Mouse (Mus musculus): ENCODE results near the gene Tmem164. TPM values are rescaled to one million over a fixed set of nuclear protein-coding genes. Genes with fewer than 3 reads are reported as not detected.

The Tmem164 gene
- polyA plus RNA-seq, 1 experiment from 2014 or later = 77.6 TPM

DNA sequence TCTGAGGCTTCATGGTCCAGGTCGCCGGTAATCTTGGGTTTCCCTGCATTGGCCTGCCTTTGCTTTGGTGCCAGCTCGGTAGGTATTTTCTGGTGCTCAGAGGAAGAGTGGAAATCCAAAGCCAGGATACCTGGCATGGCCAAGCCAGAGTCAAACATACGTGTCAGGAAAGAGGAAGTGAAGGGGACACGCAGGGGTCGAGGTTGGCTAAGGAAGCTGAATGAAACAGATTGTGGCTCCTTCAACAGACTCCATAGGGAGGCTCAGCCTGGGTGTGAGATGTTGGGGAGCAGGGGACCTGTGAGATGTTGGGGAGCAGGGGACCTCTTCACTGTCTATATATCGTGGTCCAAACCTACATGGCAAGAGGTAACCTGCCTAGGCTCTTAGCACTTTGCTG lies 155.2 kb downstream of the Tmem164 start:
- Histone ChIP-seq H3K4me3 (no peak overlapping the region), H3K4me1 (peaks cover 5% of the 10 kb centered on the region; the same call in 1 of the 2 replicates), H3K36me3 (replicated peaks) (peaks cover 35% of the 10 kb centered on the region), H3K27ac (replicated peaks) (no peak overlapping the region), H3K9me3 (no peaks in the 10 kb centered on the region), H3K27me3 (replicated peaks; ENCODE audit: low read depth, poor library complexity, severe bottlenecking) (peaks cover 92% of the 10 kb centered on the region)
- 91% methylated on average over 7 of the region's 7 CpGs for WGBS
- DNase-seq (ENCODE audit: low spot score) = no peak

DNA sequence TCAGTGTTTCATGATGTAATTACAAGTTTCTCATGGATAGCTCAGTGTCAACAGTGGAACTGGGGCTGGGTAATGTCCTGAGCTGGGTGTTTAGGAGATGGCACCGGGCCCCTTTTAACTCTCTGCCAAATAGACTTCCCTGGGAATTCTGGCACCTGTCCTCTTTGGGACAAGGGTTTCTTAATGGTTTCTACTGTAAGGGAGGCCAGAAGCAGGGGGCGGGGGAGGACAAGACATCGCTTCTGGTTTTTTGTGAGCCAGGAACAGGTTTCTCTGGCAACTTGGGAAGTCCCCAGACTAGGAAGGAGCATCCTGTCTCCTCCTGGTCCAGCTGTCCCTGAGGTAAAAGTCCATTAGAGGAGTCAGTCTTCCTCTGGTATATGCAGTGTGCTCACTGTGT lies 156.1 kb downstream of the Tmem164 start:
- DNase-seq (ENCODE audit: low spot score) = no peak
- 94% methylated on average over 3 of the region's 3 CpGs for WGBS
- no peak overlapping the region for H3K4me3 ChIP-seq
- peaks cover 41% of the 10 kb centered on the region for H3K36me3 ChIP-seq (replicated peaks)
- H3K4me1 ChIP-seq = peaks cover 5% of the 10 kb centered on the region; the same call in 1 of the 2 replicates
- H3K9me3 ChIP-seq = no peaks in the 10 kb centered on the region
- peaks cover 93% of the 10 kb centered on the region for H3K27me3 ChIP-seq (replicated peaks; ENCODE audit: low read depth, poor library complexity, severe bottlenecking)
- H3K27ac ChIP-seq (replicated peaks) = no peak overlapping the region

DNA sequence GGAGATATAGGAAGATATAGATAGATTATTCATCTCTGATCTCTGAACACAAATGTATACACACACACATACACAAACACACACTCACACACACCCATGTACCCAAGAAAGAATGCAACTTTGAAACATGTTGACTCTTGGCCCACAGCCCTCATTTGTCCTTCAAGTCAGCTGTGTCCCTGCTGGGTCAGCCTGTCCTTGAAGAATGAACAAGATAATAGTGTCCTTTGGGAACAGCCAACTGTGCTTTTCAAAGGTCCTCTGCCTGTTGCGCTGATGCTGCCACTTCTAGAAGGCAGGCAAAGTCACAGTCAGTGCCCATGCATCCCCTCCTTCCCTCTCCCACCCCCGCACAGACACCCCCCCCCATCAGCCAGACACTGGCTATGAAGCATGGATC lies 157.6 kb downstream of the Tmem164 start:
- Histone ChIP-seq H3K36me3 (replicated peaks) (peaks cover 34% of the 10 kb centered on the region), H3K27ac (replicated peaks) (no peak overlapping the region), H3K4me1 (no peaks in the 10 kb centered on the region), H3K27me3 (replicated peaks; ENCODE audit: low read depth, poor library complexity, severe bottlenecking) (peaks cover 82% of the 10 kb centered on the region), H3K9me3 (no peaks in the 10 kb centered on the region), H3K4me3 (no peak overlapping the region)
- 76% methylated on average over 2 of the region's 2 CpGs for WGBS
- DNase-seq (ENCODE audit: low spot score) = no peak

DNA sequence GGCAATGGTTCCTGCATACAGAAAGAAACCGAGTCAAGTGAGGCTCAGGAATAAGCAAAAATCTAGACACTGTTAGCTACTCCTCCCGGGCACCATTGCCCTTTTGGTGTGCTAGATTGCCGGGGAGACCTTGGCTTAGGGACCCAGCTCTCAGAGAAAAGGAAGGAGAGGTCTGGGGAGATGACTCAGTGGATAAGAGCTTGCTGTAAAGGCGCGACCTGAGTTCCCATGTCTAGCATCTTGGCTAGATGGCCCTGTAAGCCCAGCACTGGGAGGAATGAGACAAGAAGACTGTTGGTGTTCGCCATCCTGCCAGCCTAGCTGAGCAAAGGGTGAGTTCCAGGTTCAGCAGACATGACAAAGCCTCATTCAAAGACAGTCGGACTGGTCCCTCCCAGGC lies 158.2 kb downstream of the Tmem164 start:
- Histone ChIP-seq H3K36me3 (replicated peaks) (peaks cover 30% of the 10 kb centered on the region), H3K27me3 (replicated peaks; ENCODE audit: low read depth, poor library complexity, severe bottlenecking) (peaks cover 76% of the 10 kb centered on the region), H3K4me1 (no peaks in the 10 kb centered on the region), H3K9me3 (no peaks in the 10 kb centered on the region), H3K4me3 (no peak overlapping the region), H3K27ac (replicated peaks) (no peak overlapping the region)
- no peak for DNase-seq (ENCODE audit: low spot score)
- 84% methylated on average over 7 of the region's 7 CpGs for WGBS

DNA sequence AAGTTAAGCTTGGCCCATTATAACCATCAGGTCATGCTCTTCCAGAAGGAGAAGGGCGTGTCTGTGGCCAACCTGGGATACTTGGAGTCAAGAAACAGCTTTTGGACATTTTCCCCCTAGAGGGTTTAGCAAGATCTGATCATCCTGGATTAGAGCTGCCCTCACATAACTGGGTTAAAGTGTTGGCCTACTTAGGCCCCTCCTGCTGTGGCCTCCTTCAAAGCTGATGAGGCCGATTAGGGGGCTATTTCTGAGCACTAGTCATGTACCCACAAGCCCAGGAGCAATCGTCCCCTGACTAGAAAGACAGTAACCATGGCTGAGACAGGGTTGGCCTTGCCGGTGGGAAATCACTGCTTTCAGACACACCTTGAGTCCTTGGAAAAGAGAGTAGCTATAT lies 160.7 kb downstream of the Tmem164 start:
- Histone ChIP-seq H3K27me3 (replicated peaks; ENCODE audit: low read depth, poor library complexity, severe bottlenecking) (peaks cover 68% of the 10 kb centered on the region), H3K27ac (replicated peaks) (no peak overlapping the region), H3K4me3 (no peak overlapping the region), H3K36me3 (replicated peaks) (peaks cover 7% of the 10 kb centered on the region), H3K9me3 (no peaks in the 10 kb centered on the region), H3K4me1 (no peaks in the 10 kb centered on the region)
- no peak for DNase-seq (ENCODE audit: low spot score)
- 88% methylated on average over 4 of the region's 4 CpGs for WGBS

DNA sequence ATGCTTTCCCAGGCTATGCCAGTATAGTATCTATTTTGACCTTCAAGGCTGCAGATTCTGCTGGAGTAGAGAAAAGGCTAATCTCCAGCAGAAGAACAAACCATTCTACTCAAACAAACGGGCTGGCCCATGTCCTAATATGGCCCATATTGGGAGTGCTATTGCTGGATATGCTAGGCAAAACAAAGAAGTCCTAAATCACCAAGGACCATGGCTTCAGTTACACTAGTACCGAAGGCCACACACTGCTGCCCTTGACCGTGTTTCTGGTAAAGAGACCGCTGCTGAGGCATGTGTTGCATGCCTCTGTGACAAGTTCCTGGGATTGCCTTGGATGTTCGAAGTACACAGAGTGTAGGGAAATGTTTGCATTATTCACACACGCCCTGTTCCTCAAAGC lies 165.1 kb downstream of the Tmem164 start:
- no peak for DNase-seq (ENCODE audit: low spot score)
- Histone ChIP-seq H3K9me3 (no peaks in the 10 kb centered on the region), H3K4me1 (no peaks in the 10 kb centered on the region), H3K36me3 (replicated peaks) (peaks cover 7% of the 10 kb centered on the region), H3K27me3 (replicated peaks; ENCODE audit: low read depth, poor library complexity, severe bottlenecking) (peaks cover 57% of the 10 kb centered on the region), H3K4me3 (no peak overlapping the region), H3K27ac (replicated peaks) (no peak overlapping the region)
- 91% methylated on average over 6 of the region's 6 CpGs for WGBS

DNA sequence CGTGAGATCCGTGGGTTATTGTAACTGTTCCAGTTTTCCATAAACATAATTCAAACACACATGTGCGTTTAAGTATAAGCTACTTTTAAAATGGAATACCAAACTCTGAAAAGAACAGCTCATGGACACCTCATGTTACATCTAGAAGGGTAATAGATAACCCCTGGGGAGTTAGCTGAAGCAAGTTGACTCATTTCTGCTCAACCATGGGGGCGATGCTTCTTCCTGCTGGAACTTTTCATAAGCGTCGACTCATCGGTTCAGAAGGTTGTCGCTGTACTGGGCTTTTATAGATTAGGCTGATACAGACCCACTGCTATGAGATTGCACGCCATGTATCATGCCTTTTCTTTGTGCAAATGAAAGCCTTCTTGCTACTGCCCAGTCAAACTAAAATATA lies 166.8 kb downstream of the Tmem164 start:
- H3K4me1 ChIP-seq = no peaks in the 10 kb centered on the region
- WGBS = 96% methylated on average over 9 of the region's 9 CpGs
- H3K27ac ChIP-seq (replicated peaks) = no peak overlapping the region
- peaks cover 55% of the 10 kb centered on the region for H3K27me3 ChIP-seq (replicated peaks; ENCODE audit: low read depth, poor library complexity, severe bottlenecking)
- no peak for DNase-seq (ENCODE audit: low spot score)
- H3K36me3 ChIP-seq (replicated peaks) = no peaks in the 10 kb centered on the region
- no peak overlapping the region for H3K4me3 ChIP-seq
- H3K9me3 ChIP-seq = no peaks in the 10 kb centered on the region

DNA sequence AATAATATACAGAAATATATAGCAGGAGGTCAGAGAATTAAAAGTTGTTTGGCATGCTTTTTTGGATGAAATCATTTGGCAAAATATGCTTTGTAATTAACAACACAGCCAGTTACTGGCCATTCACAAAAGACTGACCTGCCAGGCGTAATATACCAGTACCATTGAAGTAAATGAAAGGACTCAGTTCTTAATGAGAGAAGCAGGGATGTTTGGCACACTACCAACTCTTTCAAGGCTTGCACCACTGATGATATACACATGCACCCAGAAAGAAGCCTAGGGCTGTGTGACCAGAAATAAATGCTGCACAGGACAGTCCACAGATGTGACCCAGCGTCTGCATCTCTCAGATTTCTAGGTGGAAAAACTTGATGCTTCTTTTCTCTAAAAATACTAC lies 188.6 kb downstream of the Tmem164 start:
- WGBS = 91% methylated on average over 2 of the region's 2 CpGs
- no peak for DNase-seq (ENCODE audit: low spot score)
- no peaks in the 10 kb centered on the region for H3K9me3 ChIP-seq

DNA sequence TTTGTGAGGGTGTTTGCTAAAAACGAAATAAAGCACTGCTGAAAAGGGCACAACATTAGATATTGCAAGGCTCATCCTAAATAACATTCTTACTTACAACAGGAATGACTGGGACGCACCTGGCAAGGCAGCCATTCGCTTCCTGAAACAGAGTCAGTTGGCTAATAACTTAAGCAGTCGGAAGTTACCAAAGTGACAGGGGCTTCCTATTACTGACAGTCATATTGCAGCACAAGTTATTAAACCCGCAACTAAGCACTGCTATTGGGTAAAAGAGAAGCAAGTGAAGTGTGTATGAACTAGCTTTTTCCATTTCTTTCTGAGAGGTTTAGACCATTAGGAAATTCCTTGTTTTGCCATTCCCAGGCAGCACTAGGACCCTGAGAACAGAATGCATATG lies 201.0 kb downstream of the Tmem164 start:
- no peak overlapping the region for H3K27ac ChIP-seq (replicated peaks)
- no peaks in the 10 kb centered on the region for H3K9me3 ChIP-seq
- WGBS = 94% methylated on average over 5 of the region's 5 CpGs
- peaks cover 93% of the 10 kb centered on the region for H3K27me3 ChIP-seq (replicated peaks; ENCODE audit: low read depth, poor library complexity, severe bottlenecking)
- DNase-seq (ENCODE audit: low spot score) = no peak
- no peaks in the 10 kb centered on the region for H3K4me1 ChIP-seq
- no peaks in the 10 kb centered on the region for H3K36me3 ChIP-seq (replicated peaks)
- H3K4me3 ChIP-seq = no peak overlapping the region

More for the DNA sequence above, 188.6 kb downstream of the Tmem164 start:
- H3K36me3 ChIP-seq (replicated peaks) = no peaks in the 10 kb centered on the region
- H3K27me3 ChIP-seq (replicated peaks; ENCODE audit: low read depth, poor library complexity, severe bottlenecking) = peaks cover 19% of the 10 kb centered on the region
- H3K4me1 ChIP-seq = no peaks in the 10 kb centered on the region
- no peak overlapping the region for H3K4me3 ChIP-seq
- no peak overlapping the region for H3K27ac ChIP-seq (replicated peaks)

DNA sequence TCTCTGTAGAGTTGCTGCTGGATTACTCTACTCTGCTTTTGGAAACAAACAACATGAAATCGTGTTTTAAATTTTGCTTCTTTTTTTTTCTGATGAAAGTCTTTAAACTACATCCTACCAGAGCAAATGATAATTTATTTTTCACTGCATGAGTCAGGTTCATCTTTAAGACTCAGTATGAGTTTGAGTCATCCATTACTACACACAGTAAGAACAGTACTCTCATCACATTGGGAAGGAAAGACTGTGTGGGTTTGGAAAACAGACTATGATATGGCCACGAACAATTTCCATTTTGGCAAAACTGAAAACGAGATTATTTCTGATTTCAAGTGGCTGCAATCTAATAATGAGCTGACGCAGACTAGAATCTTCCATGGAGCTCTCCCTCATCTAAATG lies 202.4 kb downstream of the Tmem164 start:
- DNase-seq (ENCODE audit: low spot score) = no peak
- 90% methylated on average over 4 of the region's 4 CpGs for WGBS
- Histone ChIP-seq H3K36me3 (replicated peaks) (no peaks in the 10 kb centered on the region), H3K27ac (replicated peaks) (no peak overlapping the region), H3K4me1 (no peaks in the 10 kb centered on the region), H3K4me3 (no peak overlapping the region), H3K27me3 (replicated peaks; ENCODE audit: low read depth, poor library complexity, severe bottlenecking) (peaks cover 95% of the 10 kb centered on the region), H3K9me3 (no peaks in the 10 kb centered on the region)

DNA sequence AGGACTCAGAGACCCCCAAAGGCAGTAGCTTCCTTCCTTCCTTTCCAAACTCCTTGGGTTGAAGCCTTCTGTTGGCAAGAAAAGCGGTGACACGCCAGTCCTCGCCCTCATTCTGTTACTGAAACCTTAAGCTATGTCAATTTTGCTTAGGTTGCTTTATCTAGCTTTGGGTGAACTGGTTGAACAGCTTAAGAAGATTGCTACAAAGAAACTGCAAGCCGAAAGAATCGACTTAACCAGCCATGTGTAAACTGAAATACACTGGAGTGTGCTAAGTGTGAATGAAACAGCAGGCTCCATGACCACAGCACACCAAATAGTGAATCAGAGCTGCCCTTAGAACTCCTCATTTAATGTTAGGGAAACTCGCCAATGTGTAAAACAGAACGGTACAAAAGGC lies 204.8 kb downstream of the Tmem164 start:
- Histone ChIP-seq H3K4me3 (no peak overlapping the region), H3K27ac (replicated peaks) (no peak overlapping the region), H3K4me1 (no peaks in the 10 kb centered on the region), H3K27me3 (replicated peaks; ENCODE audit: low read depth, poor library complexity, severe bottlenecking) (peaks cover 91% of the 10 kb centered on the region), H3K36me3 (replicated peaks) (no peaks in the 10 kb centered on the region), H3K9me3 (no peaks in the 10 kb centered on the region)
- WGBS = 87% methylated on average over 7 of the region's 7 CpGs
- no peak for DNase-seq (ENCODE audit: low spot score)

MicroRNAs encoded within 50 kb of the gene (microRNA counts, 519-probe panel; counts per million panel counts)
- 5,133 counts per million, percentile 88 among the panel's probes with 10 or more counts for microRNA mmu-miR-652

Small RNA genes lying within 50 kb of the gene (microRNA-seq; reads per million reads assigned to microRNA genes)
- gene Mir652 = 9,791 reads per million, percentile 95 among the genes with 10 or more reads in this experiment

Measured in embryonic facial prominence, embryonic 10.5 days (tissue).